Mouse (Mus musculus) heart, embryonic 12.5 days (tissue): ENCODE data around the gene Rab12. TPM values are rescaled to one million over a fixed set of nuclear protein-coding genes. Genes with fewer than 3 reads are reported as not detected.

Source experiments
- ATAC-seq: fragments of 200-750 bp; cut with Nextera tagmentation; 2 replicates; pipeline ENCODE4 v1.8.0; 2017; ENCODE audit warnings: moderate TSS enrichment, moderate library complexity; ENCODE audit not compliant: insufficient number of reproducible peaks, low FRiP score
- H3K27ac ChIP-seq: fragments of 300-500 bp; sonication (generic); 2 replicates; pipeline ENCODE4 v1.5.1; 2016; ENCODE audit warnings: mild to moderate bottlenecking, moderate library complexity; ENCODE audit not compliant: poor library complexity, severe bottlenecking
- H3K27me3 ChIP-seq: fragments of 300-500 bp; sonication (generic); replicated peaks from 2 replicates; pipeline ENCODE4 v1.6.1; 2016; ENCODE audit warnings: mild to moderate bottlenecking, moderate library complexity
- H3K36me3 ChIP-seq: fragments of 300-500 bp; sonication (generic); 2 replicates; pipeline ENCODE4 v1.6.1; 2016; ENCODE audit warnings: mild to moderate bottlenecking, moderate library complexity
- H3K4me1 ChIP-seq: fragments of 300-500 bp; sonication (generic); replicated peaks from 2 replicates; pipeline ENCODE4 v1.6.1; 2016; ENCODE audit warnings: mild to moderate bottlenecking
- H3K4me2 ChIP-seq: fragments of 300-500 bp; sonication (generic); 2 replicates; pipeline ENCODE4 v1.6.1; 2016; ENCODE audit warnings: mild to moderate bottlenecking, moderate library complexity
- H3K4me3 ChIP-seq: fragments of 300-500 bp; sonication (generic); 2 replicates; pipeline ENCODE4 v1.5.1; 2016; ENCODE audit warnings: mild to moderate bottlenecking
- H3K9ac ChIP-seq: fragments of 300-500 bp; sonication (generic); 2 replicates; pipeline ENCODE4 v1.6.1; 2016; ENCODE audit warnings: mild to moderate bottlenecking, moderate library complexity
- H3K9me3 ChIP-seq: fragments of 300-500 bp; sonication (generic); replicated peaks from 2 replicates; pipeline ENCODE4 v1.6.1; 2016; ENCODE audit warnings: mild to moderate bottlenecking, moderate library complexity
- WGBS: fragments of 180-500 bp; shearing (Covaris S2); methylation state at CpG from one replicate; pipeline ENCODE4 v1.1.7; 2016; 5-methylcytosine and 5-hydroxymethylcytosine counted together
- polyA plus RNA-seq: library from polyadenylated mRNA; unstranded; fragments of >200 nt; fragmentation: Nextera tagmentation; extraction: Ambion mirVana; gene quantifications from 2 replicates; pipeline ENCODE4 v1.2.1, GENCODE M21; 2016

Rab12 gene
- polyA plus RNA-seq, 1 experiment from 2014 or later: 60.5 TPM

DNA sequence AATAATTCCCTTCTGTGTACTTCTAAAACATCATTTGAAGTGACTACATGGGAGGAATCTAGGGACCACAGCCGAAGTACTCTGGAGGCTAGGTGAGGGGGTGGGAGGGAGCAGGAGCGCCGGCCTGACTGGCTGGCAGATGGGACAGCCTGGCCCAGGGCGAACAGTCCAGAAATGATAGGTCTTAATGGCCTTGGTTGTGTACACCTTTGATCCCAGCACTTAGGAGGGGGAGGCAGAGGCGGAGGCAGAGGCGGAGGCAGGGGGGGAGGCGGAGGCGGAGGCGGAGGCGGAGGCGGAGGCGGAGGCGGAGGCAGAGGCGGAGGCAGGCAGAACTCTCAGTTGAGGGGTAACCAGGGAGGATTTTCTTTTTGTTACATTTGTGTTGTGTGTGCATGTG lies 20.9 kb downstream of the Rab12 start:
- Histone ChIP-seq H3K4me3 (no peak overlapping the region), H3K4me2 (no peak overlapping the region), H3K9ac (no peak overlapping the region), H3K9me3 (no peaks in the 10 kb centered on the region), H3K4me1 (peaks cover 6% of the 10 kb centered on the region), H3K27ac (no peak overlapping the region), H3K27me3 (no peaks in the 10 kb centered on the region), H3K36me3 (peaks cover 77% of the 10 kb centered on the region)
- WGBS: 92% methylated on average over 14 of the region's 14 CpGs
- ATAC-seq: no peak

DNA sequence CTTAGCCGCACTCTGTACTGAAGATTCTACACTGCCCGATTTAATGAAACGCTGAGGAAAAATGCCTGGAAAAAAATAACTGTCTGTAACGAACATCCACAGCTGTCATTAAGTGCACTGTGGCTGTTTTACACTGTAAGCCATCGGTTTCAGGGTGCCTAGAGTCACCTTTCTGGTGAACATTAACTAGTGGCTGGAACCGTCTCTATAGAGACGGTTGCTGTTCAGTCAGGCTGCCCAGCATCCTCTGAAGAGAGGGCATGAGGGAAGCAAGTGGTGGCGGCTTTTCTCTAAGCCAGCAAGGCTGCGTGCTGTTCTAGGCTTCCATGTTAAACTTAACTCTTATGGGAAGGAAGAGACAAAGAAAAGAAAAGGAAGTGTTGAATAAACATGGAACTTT lies 22.9 kb downstream of the Rab12 start:
- Histone ChIP-seq H3K36me3 (peaks cover 78% of the 10 kb centered on the region), H3K9ac (no peak overlapping the region), H3K27ac (no peak overlapping the region), H3K4me2 (no peak overlapping the region), H3K27me3 (no peaks in the 10 kb centered on the region), H3K9me3 (no peaks in the 10 kb centered on the region), H3K4me3 (no peak overlapping the region), H3K4me1 (no peaks in the 10 kb centered on the region)
- no peak for ATAC-seq
- WGBS: 93% methylated on average over 9 of the region's 9 CpGs

DNA sequence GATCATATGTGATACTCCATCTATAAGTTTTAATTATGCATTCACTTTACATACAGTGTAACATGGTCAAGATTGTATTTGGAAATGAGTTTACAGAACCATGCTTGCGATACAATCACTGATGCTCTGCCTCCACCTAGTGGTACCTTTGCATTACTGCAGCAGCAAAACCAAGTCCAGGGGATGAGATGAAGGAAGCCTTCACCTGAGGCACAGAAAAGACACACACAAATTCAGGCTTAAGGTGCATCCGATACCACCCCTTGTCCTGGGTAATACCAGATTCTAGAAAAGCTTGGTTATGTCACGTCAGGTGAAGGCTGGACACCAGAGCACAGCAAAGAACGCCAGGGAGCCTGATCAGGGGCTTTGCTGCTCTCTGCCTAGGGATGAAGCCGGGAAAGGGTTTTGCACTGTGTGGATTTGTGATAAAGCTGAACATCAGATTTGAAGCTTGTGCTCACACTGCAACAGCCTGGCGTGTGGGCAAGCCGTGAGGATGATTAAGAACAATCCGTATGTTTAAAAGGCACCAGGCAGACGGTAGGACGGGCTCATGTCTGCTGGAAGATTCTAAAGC lies 29.4 kb downstream of the Rab12 start:
- no peak overlapping the region for H3K4me2 ChIP-seq
- no peak for ATAC-seq

DNA sequence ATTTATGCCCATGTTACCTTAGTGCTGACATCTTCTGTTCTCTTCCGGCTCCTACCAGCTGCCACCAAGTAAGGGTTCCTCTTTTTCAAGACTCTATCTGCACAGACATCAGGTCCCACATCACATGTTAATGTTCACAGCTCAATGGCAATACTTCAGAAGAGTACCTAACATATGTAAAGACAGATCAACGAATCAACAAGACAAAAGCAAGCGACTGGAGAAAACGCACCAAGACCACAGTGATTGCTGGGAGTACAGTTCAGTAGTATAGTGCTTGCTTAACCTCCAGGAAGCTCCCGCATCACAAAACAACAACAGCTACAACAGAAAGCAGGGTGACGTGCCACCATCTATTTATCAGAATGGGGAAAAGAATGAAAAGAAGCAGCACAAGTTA lies 33.0 kb downstream of the Rab12 start:
- Histone ChIP-seq H3K9ac (no peak overlapping the region), H3K36me3 (no peaks in the 10 kb centered on the region), H3K4me2 (no peak overlapping the region), H3K27ac (no peak overlapping the region), H3K9me3 (no peaks in the 10 kb centered on the region), H3K4me3 (no peak overlapping the region), H3K4me1 (peaks cover 7% of the 10 kb centered on the region), H3K27me3 (peaks cover 12% of the 10 kb centered on the region; the same call in 1 of the 2 replicates)
- ATAC-seq: no peak
- WGBS: 83% methylated on average over 6 of the region's 6 CpGs

More for the DNA sequence above, 29.4 kb downstream of the Rab12 start:
- Histone ChIP-seq H3K9me3 (no peaks in the 10 kb centered on the region), H3K9ac (no peak overlapping the region), H3K4me3 (no peak overlapping the region), H3K36me3 (peaks cover 19% of the 10 kb centered on the region), H3K27me3 (no peaks in the 10 kb centered on the region), H3K4me1 (peaks cover 7% of the 10 kb centered on the region), H3K27ac (no peak overlapping the region)
- WGBS: 42% methylated on average over 10 of the region's 10 CpGs

DNA sequence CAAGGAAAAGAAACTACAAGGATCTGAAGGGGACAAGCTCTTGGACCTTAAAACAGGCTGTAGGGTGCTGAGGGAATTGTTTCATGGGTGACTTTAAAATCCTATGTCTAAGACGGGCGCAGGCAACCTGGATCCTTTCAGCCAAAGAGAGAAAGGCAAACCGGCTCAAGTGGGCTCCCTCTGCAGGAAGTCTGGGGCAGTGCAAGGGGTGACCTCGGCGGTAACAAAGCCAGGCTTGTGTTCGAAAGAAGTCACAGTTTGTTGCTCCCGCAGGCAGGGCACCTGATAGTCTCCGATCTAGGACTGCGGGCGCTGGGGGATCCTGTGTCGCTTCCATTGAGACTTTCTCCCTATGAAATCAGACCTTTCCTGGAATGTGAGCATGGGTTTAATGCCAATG lies 33.8 kb downstream of the Rab12 start:
- WGBS: 9% methylated on average over 11 of the region's 11 CpGs
- H3K4me2 ChIP-seq: peak overlapping the region; percentile 39

DNA sequence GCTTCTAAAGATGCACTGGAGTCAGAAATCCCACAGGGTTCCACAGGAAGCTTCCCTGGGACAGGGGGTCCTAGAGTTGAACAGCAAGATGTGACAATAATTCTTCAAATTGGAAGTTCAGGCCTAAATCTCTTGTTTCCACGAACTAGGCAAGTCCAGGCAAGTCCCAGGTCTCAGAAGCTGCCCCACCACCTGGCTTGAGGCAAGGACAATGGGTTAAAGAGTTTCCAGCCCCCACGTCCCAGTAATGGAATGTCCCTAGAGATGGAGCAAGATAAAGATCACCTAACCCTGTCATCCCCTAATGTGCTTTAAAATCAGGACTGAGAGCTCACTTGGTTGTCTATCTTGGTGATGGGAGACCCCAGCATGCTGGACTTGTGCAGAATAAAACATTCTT lies 34.6 kb downstream of the Rab12 start:
- peaks cover 12% of the 10 kb centered on the region; the same call in 1 of the 2 replicates for H3K27me3 ChIP-seq
- no peaks in the 10 kb centered on the region for H3K9me3 ChIP-seq
- peaks cover 14% of the 10 kb centered on the region for H3K4me1 ChIP-seq
- H3K4me3 ChIP-seq: no peak overlapping the region
- no peak overlapping the region for H3K4me2 ChIP-seq
- no peak for ATAC-seq
- no peak overlapping the region for H3K27ac ChIP-seq
- H3K36me3 ChIP-seq: no peaks in the 10 kb centered on the region
- 45% methylated on average over 2 of the region's 2 CpGs for WGBS
- H3K9ac ChIP-seq: no peak overlapping the region

More for the DNA sequence above, 33.8 kb downstream of the Rab12 start:
- no peak for ATAC-seq
- Histone ChIP-seq H3K4me1 (peaks cover 7% of the 10 kb centered on the region), H3K27me3 (peaks cover 12% of the 10 kb centered on the region; the same call in 1 of the 2 replicates), H3K9ac (no peak overlapping the region), H3K36me3 (no peaks in the 10 kb centered on the region), H3K4me3 (no peak overlapping the region), H3K27ac (no peak overlapping the region), H3K9me3 (no peaks in the 10 kb centered on the region)

DNA sequence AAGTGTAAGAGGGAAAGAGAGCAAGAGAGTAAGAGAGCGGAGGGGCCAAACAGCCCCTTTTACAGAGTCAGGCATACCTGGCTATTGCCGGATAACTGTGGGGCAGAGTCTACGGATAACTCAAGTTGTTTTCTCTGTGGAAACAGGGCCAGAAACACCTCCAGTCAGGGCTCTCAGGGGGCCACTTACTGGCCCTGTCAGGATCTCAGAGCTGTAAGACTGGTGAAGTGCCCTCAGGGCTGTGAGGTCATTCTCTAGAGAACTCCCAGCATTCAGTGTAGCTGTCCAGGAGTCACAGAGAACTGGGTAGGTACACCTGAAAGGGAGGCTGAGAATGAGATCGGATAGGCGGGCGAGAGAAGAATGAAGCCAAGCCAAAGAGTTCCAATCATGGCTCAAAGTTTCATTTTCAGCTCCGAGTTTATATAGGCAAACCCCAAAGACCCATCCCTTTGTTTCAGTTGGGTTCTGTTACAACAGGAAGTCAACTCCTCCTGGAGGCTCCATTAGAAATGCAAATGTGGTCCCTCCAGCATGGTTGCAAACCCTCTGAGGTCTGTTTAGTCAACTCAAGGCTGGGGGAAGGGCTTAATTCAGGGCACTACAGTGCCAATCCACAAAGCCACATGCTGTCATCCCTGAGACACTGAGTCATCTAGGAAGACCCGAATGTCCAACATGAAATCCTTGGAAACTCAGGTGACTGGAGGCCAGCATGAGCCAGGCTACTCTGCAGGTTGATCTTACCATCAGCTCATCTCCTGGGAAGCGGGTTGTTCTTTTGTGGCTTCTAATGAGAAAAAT lies 35.7 kb downstream of the Rab12 start:
- Histone ChIP-seq H3K4me3 (no peak overlapping the region), H3K36me3 (no peaks in the 10 kb centered on the region), H3K4me2 (no peak overlapping the region), H3K4me1 (peaks cover 20% of the 10 kb centered on the region), H3K27ac (no peak overlapping the region), H3K9me3 (no peaks in the 10 kb centered on the region), H3K27me3 (peaks cover 12% of the 10 kb centered on the region; the same call in 1 of the 2 replicates), H3K9ac (no peak overlapping the region)
- no peak for ATAC-seq
- WGBS: 77% methylated on average over 9 of the region's 9 CpGs

DNA sequence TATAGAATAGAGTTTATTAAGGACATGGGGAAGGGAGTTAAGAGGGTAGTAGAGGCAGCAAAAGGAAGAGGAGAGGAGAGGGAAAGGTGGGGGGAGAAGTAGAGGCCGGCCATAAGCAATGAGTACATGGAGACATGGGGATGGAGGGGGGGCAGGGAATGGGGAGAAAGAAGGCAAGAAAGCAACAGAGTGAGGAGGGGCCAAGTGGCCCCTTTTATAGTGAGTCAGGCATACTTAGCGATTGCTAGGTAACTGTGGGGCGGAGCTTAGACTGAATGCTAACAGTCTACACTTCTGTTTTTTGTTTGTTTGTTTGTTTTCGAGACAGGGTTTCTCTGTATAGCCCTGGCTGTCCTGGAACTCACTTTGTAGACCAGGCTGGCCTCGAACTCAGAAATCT lies 38.2 kb downstream of the Rab12 start:
- Histone ChIP-seq H3K9ac (no peak overlapping the region), H3K4me1 (peaks cover 15% of the 10 kb centered on the region), H3K27ac (no peak overlapping the region), H3K27me3 (peaks cover 12% of the 10 kb centered on the region; the same call in 1 of the 2 replicates), H3K4me3 (no peak overlapping the region), H3K4me2 (no peak overlapping the region), H3K9me3 (no peaks in the 10 kb centered on the region), H3K36me3 (no peaks in the 10 kb centered on the region)
- no peak for ATAC-seq
- 72% methylated on average over 5 of the region's 5 CpGs for WGBS

DNA sequence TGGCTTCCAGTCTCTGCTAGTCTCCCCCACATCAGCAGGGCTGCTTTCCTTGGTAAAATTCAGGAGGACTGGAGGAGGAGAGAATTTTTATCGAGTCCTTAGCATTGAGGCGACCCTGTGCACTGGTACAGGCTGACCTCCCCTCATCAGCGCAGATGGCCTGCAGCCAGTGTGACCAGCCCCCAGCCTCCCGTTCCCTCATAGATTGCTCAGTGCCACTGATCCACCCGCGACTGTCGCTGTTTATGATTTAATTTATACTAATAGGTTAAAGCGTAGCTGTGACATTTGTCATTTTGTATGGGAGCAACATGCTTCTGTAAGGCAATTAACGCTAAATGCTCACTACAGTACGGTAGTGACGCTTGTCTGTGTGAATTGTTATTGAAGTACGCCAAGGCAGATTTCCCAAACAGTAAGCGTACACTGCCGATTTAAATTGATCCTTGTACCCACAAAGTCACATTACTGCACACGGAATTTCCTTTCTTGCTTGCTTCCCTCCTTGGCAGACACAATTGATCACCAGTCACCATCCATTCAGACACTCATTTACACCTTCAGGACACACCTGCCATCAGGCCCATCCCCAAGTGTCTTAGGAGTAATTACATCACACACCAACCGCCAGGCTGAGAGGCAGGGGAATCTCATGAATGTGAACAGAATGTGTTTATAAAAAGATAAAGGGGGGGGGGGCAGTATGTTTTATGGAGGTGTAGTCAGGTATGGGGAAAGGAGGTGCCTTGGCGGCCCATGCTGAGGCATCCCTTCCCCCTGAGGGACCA lies 38.8 kb downstream of the Rab12 start:
- Histone ChIP-seq H3K4me1 (peaks cover 15% of the 10 kb centered on the region), H3K9me3 (no peaks in the 10 kb centered on the region), H3K27ac (no peak overlapping the region), H3K4me2 (peak overlapping the region; percentile 60), H3K9ac (peak overlapping the region; percentile 47; the same call in 1 of the 2 replicates), H3K36me3 (no peaks in the 10 kb centered on the region), H3K4me3 (peak overlapping the region; percentile 35), H3K27me3 (peaks cover 12% of the 10 kb centered on the region; the same call in 1 of the 2 replicates)
- 33% methylated on average over 17 of the region's 17 CpGs for WGBS
- ATAC-seq: peak; percentile 46

DNA sequence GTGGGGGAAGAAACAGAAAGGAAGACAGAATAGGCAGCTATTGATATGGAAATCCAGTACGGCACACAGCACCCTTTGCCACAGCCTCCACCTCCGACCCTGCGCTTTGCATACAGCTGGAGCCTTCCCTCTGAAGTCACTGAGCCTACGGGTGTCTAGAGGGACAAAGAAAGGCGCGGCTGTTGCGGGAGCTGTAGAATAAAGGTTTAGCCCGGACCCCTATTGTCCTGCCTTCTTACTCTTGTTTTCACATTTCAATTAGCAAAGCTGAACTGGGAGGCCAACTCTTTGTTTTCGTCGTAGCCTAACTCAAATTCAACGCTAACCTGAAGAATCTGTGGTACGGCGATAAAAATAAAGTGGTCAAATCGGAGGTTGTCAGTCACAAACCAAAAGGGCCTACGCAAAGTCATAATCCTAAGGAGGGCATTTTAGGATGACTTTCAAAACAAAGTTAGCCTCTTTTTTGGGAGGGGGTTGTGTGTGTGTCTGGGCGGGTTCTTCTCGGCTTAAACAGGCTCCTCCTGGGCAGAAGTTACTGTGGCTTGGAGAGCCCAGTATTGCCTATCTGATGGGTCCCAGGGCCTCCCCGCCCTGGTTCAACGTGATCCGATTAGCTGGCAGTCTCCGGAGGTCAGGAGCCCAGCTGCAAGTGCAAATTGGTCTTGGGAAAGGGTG lies 39.6 kb downstream of the Rab12 start:
- H3K9ac ChIP-seq: peak overlapping the region; percentile 47; the same call in 1 of the 2 replicates
- H3K4me3 ChIP-seq: peak overlapping the region; percentile 35
- peak overlapping the region; percentile 60 for H3K4me2 ChIP-seq
- H3K4me1 ChIP-seq: peaks cover 15% of the 10 kb centered on the region
- H3K36me3 ChIP-seq: no peaks in the 10 kb centered on the region
- peaks cover 12% of the 10 kb centered on the region; the same call in 1 of the 2 replicates for H3K27me3 ChIP-seq
- WGBS: 6% methylated on average over 21 of the region's 21 CpGs
- peak; percentile 58; the same call in 1 of the 2 replicates for ATAC-seq
- H3K9me3 ChIP-seq: 0 out of 2 replicates have a peak, but pooled peaks cover 2% of the 10 kb centered on the region
- H3K27ac ChIP-seq: no peak overlapping the region
